Mouse (Mus musculus) hindbrain, embryonic 16.5 days (tissue): Measurements from ENCODE around the gene Arhgap36. TPM values are rescaled to one million over a fixed set of nuclear protein-coding genes. Genes with fewer than 3 reads are reported as not detected.

Source experiments
- ATAC-seq: fragments of 200-750 bp; cut with Nextera tagmentation; 2 replicates; pipeline ENCODE4 v1.8.0; 2017; ENCODE audit warnings: moderate TSS enrichment, moderate library complexity
- H3K27ac ChIP-seq: fragments of 300-500 bp; sonication (generic); 2 replicates; pipeline ENCODE4 v1.5.1; 2014; ENCODE audit warnings: low read depth, mild to moderate bottlenecking, control low read depth, low read length, moderate library complexity
- H3K27me3 ChIP-seq: fragments of 300-500 bp; sonication (generic); replicated peaks from 2 replicates; pipeline ENCODE4 v1.6.1; 2014; ENCODE audit warnings: low read length; ENCODE audit not compliant: control insufficient read depth, insufficient read depth
- H3K36me3 ChIP-seq: fragments of 300-500 bp; sonication (generic); 2 replicates; pipeline ENCODE4 v1.6.1; 2014; ENCODE audit warnings: mild to moderate bottlenecking, low read length, moderate library complexity, mixed read lengths; ENCODE audit not compliant: control insufficient read depth, insufficient read depth
- H3K4me1 ChIP-seq: fragments of 300-500 bp; sonication (generic); 2 replicates; pipeline ENCODE4 v1.6.1; 2014; ENCODE audit warnings: low read depth, low read length; ENCODE audit not compliant: control insufficient read depth, insufficient read depth
- H3K4me2 ChIP-seq: fragments of 300-500 bp; sonication (generic); 2 replicates; pipeline ENCODE4 v1.6.1; 2014; ENCODE audit warnings: mild to moderate bottlenecking, low read length, control low read depth, moderate library complexity
- H3K4me3 ChIP-seq: fragments of 300-500 bp; sonication (generic); 2 replicates; pipeline ENCODE4 v1.5.1; 2014; ENCODE audit warnings: mild to moderate bottlenecking, low read length, control low read depth, moderate library complexity
- H3K9ac ChIP-seq: fragments of 300-500 bp; sonication (generic); 2 replicates; pipeline ENCODE4 v1.6.1; 2014; ENCODE audit warnings: low read depth, mild to moderate bottlenecking, control low read depth, low read length, moderate library complexity
- H3K9me3 ChIP-seq: fragments of 300-500 bp; sonication (generic); 2 replicates; pipeline ENCODE4 v1.6.1; 2014; ENCODE audit warnings: mild to moderate bottlenecking, low read length, moderate library complexity; ENCODE audit not compliant: control insufficient read depth
- WGBS: fragments of 180-500 bp; shearing (Covaris S2); extraction: QIAGEN DNeasy Blood & Tissue Kit; methylation state at CpG from one replicate; pipeline ENCODE4 v1.1.7; 2014; 5-methylcytosine and 5-hydroxymethylcytosine counted together
- polyA plus RNA-seq: library from polyadenylated mRNA; unstranded; fragments of >200 nt; fragmentation: Nextera tagmentation; extraction: Ambion mirVana; gene quantifications from 2 replicates; pipeline ENCODE4 v1.2.1, GENCODE M21; 2015

Gene Arhgap36
- 9.4 and 14.1 TPM in 2 replicates for polyA plus RNA-seq

DNA sequence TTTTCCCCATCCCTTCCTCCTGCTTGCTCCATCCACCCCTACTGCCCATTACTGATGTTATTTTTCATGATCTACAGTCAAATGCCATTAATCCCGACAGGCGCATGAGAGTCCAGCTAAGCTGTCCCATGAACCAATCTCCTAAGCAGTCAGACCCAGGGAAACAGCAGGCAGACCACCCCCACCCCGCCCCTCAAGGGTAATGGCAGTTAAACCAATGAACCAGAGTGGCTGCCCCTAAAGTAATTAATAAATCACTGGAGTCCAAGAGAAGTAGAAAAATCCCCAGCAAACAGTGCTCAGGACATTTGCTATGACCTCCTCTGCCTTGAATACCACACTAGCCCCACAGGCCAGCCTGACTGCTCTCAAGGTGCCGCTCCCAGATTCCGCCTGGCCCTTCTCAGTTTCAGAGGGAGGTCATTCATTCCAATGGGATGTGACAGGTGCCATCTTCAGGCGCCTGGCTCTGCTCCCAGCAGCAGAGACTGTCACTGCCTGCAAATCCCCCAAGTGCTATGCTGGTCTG lies at the start of gene Arhgap36:
Gene Arhgap36 (plus strand): TSS at position 504 of the 529 bp plus-strand sequence.
- 61% methylated on average over 6 of the region's 6 CpGs for WGBS
- Histone ChIP-seq H3K27me3 (no peaks in the 10 kb centered on the region), H3K9ac (no peak within 1 kb of the TSS), H3K4me2 (no peak within 1 kb of the TSS), H3K4me1 (no peaks in the 10 kb centered on the region), H3K27ac (no peak within 1 kb of the TSS), H3K36me3 (no peaks in the 10 kb centered on the region), H3K4me3 (no peak within 1 kb of the TSS), H3K9me3 (no peaks in the 10 kb centered on the region)
- ATAC-seq, result no peak

- H3K36me3 ChIP-seq, result no peaks in the 10 kb centered on the region
Measured at GRCm38 (mm10) chrX:49457781-49458180, 6.0 kb upstream of the Arhgap36 start.

GRCm38 (mm10) chrX:49470287-49471054 lies 6.7 kb downstream of the Arhgap36 start:
- Histone ChIP-seq H3K9ac (peak overlapping the region; percentile 48), H3K36me3 (no peaks in the 10 kb centered on the region), H3K4me2 (peak overlapping the region; percentile 61), H3K27me3 (no peaks in the 10 kb centered on the region), H3K4me1 (no peaks in the 10 kb centered on the region), H3K4me3 (peak overlapping the region; percentile 42), H3K27ac (no peak overlapping the region), H3K9me3 (no peaks in the 10 kb centered on the region)
- peak; percentile 79 for ATAC-seq
- WGBS, result 25% methylated on average over 25 of the region's 34 CpGs

More at GRCm38 (mm10) chrX:49457781-49458180, 6.0 kb upstream of the Arhgap36 start:
- no peaks in the 10 kb centered on the region for H3K4me1 ChIP-seq
- 57% methylated on average over 10 of the region's 10 CpGs for WGBS
- H3K27me3 ChIP-seq, result no peaks in the 10 kb centered on the region
- H3K4me3 ChIP-seq, result no peak overlapping the region
- H3K9ac ChIP-seq, result no peak overlapping the region
- H3K4me2 ChIP-seq, result no peak overlapping the region
- H3K9me3 ChIP-seq, result no peaks in the 10 kb centered on the region
- ATAC-seq, result no peak
- no peak overlapping the region for H3K27ac ChIP-seq

- peak; percentile 81 for ATAC-seq
- H3K27ac ChIP-seq, result no peak overlapping the region
- H3K4me3 ChIP-seq, result peak overlapping the region; percentile 43
- H3K9me3 ChIP-seq, result no peaks in the 10 kb centered on the region
- peak overlapping the region; percentile 68 for H3K4me2 ChIP-seq
- no peaks in the 10 kb centered on the region for H3K36me3 ChIP-seq
- H3K9ac ChIP-seq, result peak overlapping the region; percentile 50
- H3K4me1 ChIP-seq, result 0 out of 2 replicates have a peak, but pooled peaks cover 3% of the 10 kb centered on the region
- 32% methylated on average over 22 of the region's 29 CpGs for WGBS
- H3K27me3 ChIP-seq, result no peaks in the 10 kb centered on the region
Measured at GRCm38 (mm10) chrX:49479968-49480809, 16.4 kb downstream of the Arhgap36 start.

GRCm38 (mm10) chrX:49480846-49481245 lies 17.1 kb downstream of the Arhgap36 start:
- Histone ChIP-seq H3K9ac (peak overlapping the region; percentile 27; the same call in 1 of the 2 replicates), H3K4me3 (peak overlapping the region; percentile 43), H3K9me3 (no peaks in the 10 kb centered on the region), H3K27me3 (no peaks in the 10 kb centered on the region), H3K4me2 (peak overlapping the region; percentile 68), H3K36me3 (no peaks in the 10 kb centered on the region), H3K4me1 (0 out of 2 replicates have a peak, but pooled peaks cover 3% of the 10 kb centered on the region), H3K27ac (no peak overlapping the region)
- 20% methylated on average over 12 of the region's 12 CpGs for WGBS
- ATAC-seq, result peak; percentile 69

DNA sequence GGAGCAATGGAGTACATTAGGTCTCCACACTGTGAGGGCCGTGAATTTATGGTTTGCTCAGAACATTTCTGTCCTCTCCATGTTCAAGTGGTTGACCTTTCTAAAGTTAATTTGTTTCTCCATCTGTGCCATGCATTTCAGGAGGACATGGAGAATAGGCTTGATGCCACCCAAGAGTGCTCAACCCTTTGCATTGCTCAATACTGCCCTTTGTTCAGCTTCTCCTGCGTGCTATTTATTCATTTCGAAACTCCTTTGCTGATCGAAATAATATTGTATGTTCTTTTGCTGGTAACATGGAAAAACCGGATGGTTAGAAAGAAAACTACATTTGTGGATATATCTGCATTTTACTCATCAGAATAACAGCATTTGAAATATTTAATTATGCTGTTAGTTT lies 25.4 kb downstream of the Arhgap36 start:
- H3K4me3 ChIP-seq, result no peak overlapping the region
- no peaks in the 10 kb centered on the region for H3K9me3 ChIP-seq
- H3K4me1 ChIP-seq, result no peaks in the 10 kb centered on the region
- H3K27me3 ChIP-seq, result no peaks in the 10 kb centered on the region
- no peaks in the 10 kb centered on the region for H3K36me3 ChIP-seq
- WGBS, result 94% methylated on average over 5 of the region's 5 CpGs
- ATAC-seq, result no peak
- H3K4me2 ChIP-seq, result no peak overlapping the region
- H3K27ac ChIP-seq, result no peak overlapping the region
- H3K9ac ChIP-seq, result no peak overlapping the region

GRCm38 (mm10) chrX:49493739-49494449 lies 30.1 kb downstream of the Arhgap36 start:
- H3K4me2 ChIP-seq, result peak overlapping the region; percentile 61
- peak overlapping the region; percentile 38 for H3K4me3 ChIP-seq
- peaks cover 6% of the 10 kb centered on the region; the same call in 1 of the 2 replicates for H3K27me3 ChIP-seq
- H3K9ac ChIP-seq, result no peak overlapping the region
- no peaks in the 10 kb centered on the region for H3K36me3 ChIP-seq
- 15% methylated on average over 38 of the region's 46 CpGs for WGBS
- ATAC-seq, result peak; percentile 42; the same call in 1 of the 2 replicates
- no peaks in the 10 kb centered on the region for H3K9me3 ChIP-seq
- no peak overlapping the region for H3K27ac ChIP-seq
- H3K4me1 ChIP-seq, result peaks cover 2% of the 10 kb centered on the region; the same call in 1 of the 2 replicates
